Mouse (Mus musculus) urinary bladder, postnatal 14 days (tissue): ENCODE data around the gene Stk16.
"Not testable (repeated sequence)": the region's sequence is repeated elsewhere in the genome, so short reads cannot be mapped to it uniquely, and the experiment has no call there.

Source experiments
- DNase-seq: peaks from one replicate; pipeline ENCODE4 v3.0.0; 2021; ENCODE audit warnings: low spot score

The Stk16 gene

DNA sequence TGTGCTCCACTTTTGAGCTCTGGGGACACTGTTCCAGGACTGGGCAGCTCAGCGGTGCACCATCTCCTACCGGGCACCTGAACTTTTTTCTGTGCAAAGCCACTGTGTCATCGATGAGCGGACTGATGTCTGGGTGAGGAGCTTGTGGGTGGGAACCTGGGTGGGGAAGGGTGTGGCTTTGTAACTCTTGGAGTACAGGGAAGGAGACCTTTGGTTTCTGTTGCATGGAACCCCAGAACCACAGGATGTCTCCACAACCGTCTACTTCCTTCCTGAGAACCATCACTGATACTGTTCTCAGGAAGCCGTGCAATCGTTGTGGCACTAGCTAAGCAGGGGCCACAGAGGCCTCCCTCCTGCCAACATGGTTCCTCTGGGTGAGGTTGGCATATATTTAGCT, 2.5 kb downstream of the Stk16 start:
- no peak for DNase-seq

DNA sequence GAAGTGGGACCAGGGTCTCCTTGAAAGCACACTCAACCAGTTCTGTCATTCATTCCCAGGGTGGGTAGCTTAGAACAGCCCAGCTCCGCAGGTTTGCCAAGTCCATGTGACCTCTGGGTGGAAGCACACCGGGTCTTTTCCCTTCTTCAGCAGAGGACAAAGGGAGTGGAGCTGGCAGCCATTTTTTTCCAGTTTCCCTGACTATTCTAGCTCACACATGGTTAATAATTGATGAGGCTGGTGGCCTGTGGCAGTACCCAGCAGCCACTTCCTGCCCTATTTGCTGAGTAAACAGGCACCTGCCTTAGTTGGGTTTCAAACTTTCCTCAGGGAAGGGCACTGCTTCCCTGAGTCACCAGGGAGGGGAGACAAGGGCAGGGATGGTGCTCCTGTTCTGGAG, 3.8 kb downstream of the Stk16 start:
- DNase-seq: no peak

DNA sequence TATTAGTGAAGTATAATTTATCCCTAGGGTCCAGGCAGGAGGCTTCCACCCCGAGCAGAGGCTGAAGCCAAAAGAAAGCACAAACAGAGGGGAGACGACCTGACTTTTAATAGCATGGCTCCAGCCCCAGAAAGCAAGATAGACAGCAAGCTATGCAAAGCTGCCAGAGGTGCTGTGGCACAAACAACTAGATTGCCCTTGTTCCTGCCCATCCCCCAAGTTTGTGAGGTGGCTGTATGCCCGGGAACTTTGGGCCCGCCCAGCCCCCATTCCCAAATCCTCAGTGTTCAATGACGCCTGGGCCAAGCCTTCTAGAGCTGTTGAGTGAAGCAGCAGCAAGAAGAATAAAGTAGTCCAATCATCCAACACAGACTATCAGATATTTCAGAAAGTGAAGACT, 4.2 kb downstream of the Stk16 start:
- DNase-seq: peak; percentile 38

GRCm38 (mm10) chr1:75215785-75216184, 5.1 kb downstream of the Stk16 start:
- DNase-seq: no peak

- no peak for DNase-seq
Measured at GRCm38 (mm10) chr1:75216797-75217585, 6.4 kb downstream of the Stk16 start.

- DNase-seq: no peak
Measured at GRCm38 (mm10) chr1:75217893-75218226, 7.2 kb downstream of the Stk16 start.

GRCm38 (mm10) chr1:75218227-75219001, 7.8 kb downstream of the Stk16 start:
- peak; percentile 38 for DNase-seq

GRCm38 (mm10) chr1:75219078-75219477, 8.4 kb downstream of the Stk16 start:
- peak; percentile 91 for DNase-seq

DNA sequence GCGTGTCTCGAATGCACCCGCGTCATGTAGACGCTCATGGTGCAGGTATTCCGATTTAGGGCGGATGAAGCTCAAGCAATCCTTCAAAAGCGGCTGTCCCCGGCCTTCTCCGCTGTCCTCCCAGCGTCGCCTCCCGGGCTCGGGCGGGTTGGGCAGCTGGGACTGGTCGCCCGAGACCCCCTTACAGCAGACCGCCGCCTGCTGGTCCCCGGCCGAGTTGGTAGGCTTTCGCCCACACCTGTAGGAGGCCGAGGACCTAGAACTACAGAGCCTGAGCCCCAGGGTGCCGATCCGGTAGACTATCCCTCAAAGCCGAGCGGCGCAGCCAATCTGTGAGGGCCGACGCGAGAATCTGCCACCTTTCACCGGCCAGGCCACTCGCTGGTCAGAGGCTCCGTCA, 8.9 kb downstream of the Stk16 start, which contains the start of gene Tuba4a:
TSS of gene Tuba4a (minus strand) at position 335 of the 400 bp plus-strand sequence.
- DNase-seq: peak; percentile 23

DNA sequence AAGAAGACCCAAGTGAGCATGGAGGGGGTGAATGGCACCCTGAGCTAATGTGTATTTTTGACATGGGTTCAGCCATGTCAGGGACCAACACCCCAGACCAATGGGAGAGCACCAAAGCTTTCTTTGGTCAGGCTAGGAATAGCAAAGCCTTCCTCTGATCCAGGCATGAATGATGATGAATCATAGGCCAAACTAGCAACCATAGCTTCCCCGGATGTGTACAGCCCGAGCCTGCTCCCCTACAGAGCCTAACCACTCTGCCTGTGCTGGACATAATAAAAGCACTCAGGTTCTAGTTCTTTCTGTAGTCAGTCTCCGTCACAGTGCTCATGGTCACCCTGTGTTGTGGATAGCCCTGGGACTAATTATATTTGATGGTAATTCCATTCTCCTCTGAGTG, 10.9 kb downstream of the Stk16 start:
- DNase-seq: no peak

GRCm38 (mm10) chr1:75222926-75223325, 12.3 kb downstream of the Stk16 start:
- no peak for DNase-seq

DNA sequence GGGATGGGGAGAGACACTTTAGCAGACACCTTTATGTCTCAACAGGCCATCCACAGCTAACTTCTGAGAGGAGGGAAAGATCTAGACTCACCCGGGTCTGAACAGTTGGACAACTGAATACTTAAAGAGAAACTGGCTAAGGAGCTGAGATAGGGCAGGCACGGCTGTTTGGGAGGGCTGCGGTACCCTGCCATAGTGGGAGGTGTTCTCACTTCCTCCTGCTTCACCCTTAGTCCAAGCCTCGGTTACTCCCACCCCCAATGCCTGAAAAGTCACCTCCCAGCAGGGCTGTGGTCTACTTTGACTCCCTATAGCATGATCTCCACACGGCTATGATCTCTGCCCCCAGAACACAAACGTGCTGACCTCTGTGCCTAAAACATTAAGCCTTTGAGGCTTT, 12.9 kb downstream of the Stk16 start:
- no peak for DNase-seq

- DNase-seq: no peak
Measured at GRCm38 (mm10) chr1:75225473-75225872, 14.8 kb downstream of the Stk16 start.

DNA sequence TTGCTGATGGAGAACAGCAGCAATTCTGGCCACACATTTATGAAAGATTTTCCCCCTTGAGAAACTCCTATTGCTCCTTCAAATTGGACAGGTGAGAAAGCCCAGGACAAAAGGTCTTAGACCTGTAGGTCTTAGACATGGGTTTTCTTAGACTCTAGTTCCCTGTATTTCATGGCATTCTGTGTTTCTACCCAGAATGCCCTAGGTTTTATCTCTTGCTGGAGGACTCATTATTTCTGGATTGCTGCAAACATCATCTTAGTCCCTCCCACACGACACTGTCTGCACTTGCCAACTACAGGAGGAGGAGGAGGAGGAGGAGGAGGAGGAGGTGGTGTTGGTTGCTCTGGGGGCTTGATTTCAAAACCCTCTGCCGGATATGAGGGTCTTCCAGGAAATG, 15.5 kb downstream of the Stk16 start:
- DNase-seq: no peak

- no peak for DNase-seq
Measured at GRCm38 (mm10) chr1:75227653-75228052, 17.0 kb downstream of the Stk16 start.

DNA sequence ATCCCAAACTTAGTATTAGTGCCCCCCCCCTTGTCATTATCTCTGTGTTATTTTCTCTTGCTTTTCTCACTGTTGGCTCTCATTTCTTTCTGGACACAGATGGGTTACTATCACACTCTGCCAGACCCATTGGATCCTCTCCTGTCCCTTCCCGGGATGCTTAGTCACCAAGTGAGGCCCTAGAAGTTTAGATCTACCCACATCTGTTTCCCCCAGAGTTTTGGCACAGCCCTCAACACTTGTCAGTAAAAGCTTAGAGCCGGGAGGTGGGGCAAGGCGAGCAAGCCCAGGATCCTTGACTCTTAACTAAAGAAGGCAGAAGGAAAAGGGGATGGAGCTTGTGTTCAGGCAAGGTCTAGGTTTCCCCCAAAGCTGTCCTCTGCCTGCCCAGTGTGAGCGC, 18.5 kb downstream of the Stk16 start:
- DNase-seq: no peak

- peak; percentile 51 for DNase-seq
Measured at GRCm38 (mm10) chr1:75230335-75230994, 19.8 kb downstream of the Stk16 start.

- DNase-seq: no peak
Measured at GRCm38 (mm10) chr1:75231224-75231623, 20.6 kb downstream of the Stk16 start.

- no peak for DNase-seq
Measured at GRCm38 (mm10) chr1:75231664-75232152, 21.1 kb downstream of the Stk16 start, which contains the start of gene A630095N17Rik. Gene A630095N17Rik (minus strand): TSS chr1:75232102.

DNA sequence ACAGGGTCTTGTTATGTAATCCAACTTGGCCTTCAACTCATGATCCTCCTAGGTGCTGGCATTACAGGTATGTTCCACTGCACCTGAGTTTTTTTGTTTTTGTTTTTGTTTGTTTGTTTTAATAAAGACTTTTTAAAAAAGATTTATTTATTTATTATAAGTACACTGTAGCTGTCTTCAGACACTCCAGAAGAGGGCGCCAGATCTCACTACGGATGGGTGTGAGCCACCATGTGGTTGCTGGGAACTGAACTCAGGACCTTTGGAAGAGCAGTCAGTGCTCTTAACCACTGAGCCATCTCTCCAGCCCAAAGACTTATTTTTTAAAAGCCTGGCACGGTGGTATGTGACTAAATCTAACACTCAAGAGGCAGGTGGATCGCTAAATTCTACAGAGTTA, 21.9 kb downstream of the Stk16 start:
- DNase-seq: not testable (repeated sequence)

- DNase-seq: no peak
Measured at GRCm38 (mm10) chr1:75234606-75235005, 24.0 kb downstream of the Stk16 start.
